Mouse (Mus musculus) C2C12 (cell line): ENCODE measurements at regions not wholly inside any gene's neighbourhood (a gene's known extent, or its start where the extent isn't known, plus 50 kb on each side); places are given as distances from the start of the nearest gene placed in this dataset.

Experiments
- CTCF ChIP-seq: IDR thresholded peaks from one replicate; pipeline ENCODE4 v1.5.1; 2011; ENCODE audit not compliant: control insufficient read depth, insufficient read depth, insufficient read length
- USF1 ChIP-seq: IDR thresholded peaks from one replicate; pipeline ENCODE4 v1.6.1; 2011; ENCODE audit warnings: low read depth, mild to moderate bottlenecking, control low read depth, moderate library complexity

- no peak for TF ChIP-seq USF1
- TF ChIP-seq CTCF: no peak
Measured at GRCm38 (mm10) chr15:5519997-5520396, 276.0 kb upstream of the Ptger4 start.
